In the genomic region with DNA sequence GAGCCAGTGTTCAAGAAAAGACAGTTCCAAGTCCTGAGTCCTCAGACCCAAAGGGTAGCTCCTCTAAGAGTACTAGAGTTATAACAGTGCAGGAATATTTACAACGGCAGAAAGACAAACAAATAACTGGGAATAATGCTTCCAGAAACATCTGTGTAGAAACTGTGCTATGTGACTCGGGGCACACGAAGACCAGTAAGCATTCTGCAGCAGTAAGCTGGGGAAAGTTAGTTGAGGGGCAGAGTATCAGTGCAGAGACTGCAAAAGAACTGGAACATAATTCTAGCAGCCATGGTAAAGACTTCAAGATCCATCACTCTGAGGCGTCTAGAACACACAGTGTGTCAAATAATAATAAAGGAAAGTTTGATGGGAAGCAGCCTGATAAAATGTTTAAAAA, we compare ENCODE assay signal across 28 mouse cellular contexts.
"Had no signal": no experiment of that assay in that cellular context is flagged by ENCODE, and none has a peak within 500 bp of the region (broad histone marks: within the 10 kb centered on the region; RNA-seq: fewer than 3 reads in every experiment).

No protein-coding gene starts in this region.

- H3K27me3 ChIP-seq: embryonic facial prominence, embryonic 12.5 days; embryonic facial prominence, embryonic 13.5 days; embryonic facial prominence, embryonic 15.5 days; forebrain, embryonic 12.5 days; forebrain, embryonic 13.5 days; forebrain, embryonic 15.5 days had no signal

- H3K9me3 ChIP-seq: embryonic facial prominence, embryonic 10.5 days; embryonic facial prominence, embryonic 12.5 days; forebrain, embryonic 10.5 days; forebrain, embryonic 12.5 days; forebrain, embryonic 13.5 days; forebrain, embryonic 15.5 days had no signal

- ATAC-seq: forebrain, embryonic 13.5 days; forebrain, embryonic 14.5 days; forebrain, embryonic 15.5 days; forebrain, embryonic 16.5 days; forebrain, postnatal 0 days had no signal

- DNase-seq: cerebellum, adult 2 months; cerebellum, adult 8-10 months; cerebellum, adult 9-10 months; cerebellum, adult 9-11 months; cerebellum, postnatal 10 days; cerebellum, postnatal 14 days; cerebellum, postnatal 25 days; cerebellum, postnatal 36 days; embryo, embryonic 11 days; forebrain, postnatal 0 days; gastrocnemius, adult 2 months; gastrocnemius, postnatal 10 days; gastrocnemius, postnatal 14 days; gastrocnemius, postnatal 25 days; gastrocnemius, postnatal 36 days; heart, adult 11 months; heart, adult 18-20 months had no signal

- H3K4me1 ChIP-seq: embryonic facial prominence, embryonic 10.5 days; embryonic facial prominence, embryonic 12.5 days; embryonic facial prominence, embryonic 13.5 days; embryonic facial prominence, embryonic 15.5 days; forebrain, embryonic 10.5 days; forebrain, embryonic 12.5 days; forebrain, embryonic 13.5 days; forebrain, embryonic 15.5 days had no signal

- H3K27ac ChIP-seq: embryonic facial prominence, embryonic 10.5 days; embryonic facial prominence, embryonic 12.5 days; embryonic facial prominence, embryonic 13.5 days; embryonic facial prominence, embryonic 15.5 days; forebrain, embryonic 10.5 days; forebrain, embryonic 12.5 days; forebrain, embryonic 13.5 days; forebrain, embryonic 15.5 days; gastrocnemius, adult 2 months had no signal

- H3K9ac ChIP-seq: embryonic facial prominence, embryonic 12.5 days; embryonic facial prominence, embryonic 13.5 days; embryonic facial prominence, embryonic 15.5 days; forebrain, embryonic 12.5 days; forebrain, embryonic 13.5 days; forebrain, embryonic 15.5 days; forebrain, postnatal 0 days had no signal

- H3K4me2 ChIP-seq: embryonic facial prominence, embryonic 12.5 days; embryonic facial prominence, embryonic 13.5 days; embryonic facial prominence, embryonic 15.5 days; forebrain, embryonic 12.5 days; forebrain, embryonic 13.5 days; forebrain, embryonic 15.5 days had no signal

- H3K4me3 ChIP-seq: embryonic facial prominence, embryonic 10.5 days; embryonic facial prominence, embryonic 12.5 days; embryonic facial prominence, embryonic 13.5 days; embryonic facial prominence, embryonic 15.5 days; erythroblast, embryonic 14.5 days; forebrain, embryonic 10.5 days; forebrain, embryonic 12.5 days; forebrain, embryonic 13.5 days; forebrain, embryonic 15.5 days; gastrocnemius, adult 2 months had no signal
